Mouse (Mus musculus) ES-E14 (cell line): ENCODE data around the gene Jag1.

Source experiments
- CHD2 ChIP-seq: IDR thresholded peaks from 2 replicates; pipeline ENCODE4 v1.6.1; 2014; ENCODE audit warnings: mild to moderate bottlenecking, low read depth, low read length, inconsistent platforms
- HCFC1 ChIP-seq: IDR thresholded peaks from 2 replicates; pipeline ENCODE4 v1.6.1; 2012; ENCODE audit warnings: low read length, inconsistent platforms, borderline replicate concordance; ENCODE audit not compliant: insufficient read depth
- MAFK ChIP-seq: IDR thresholded peaks from 2 replicates; pipeline ENCODE4 v1.6.1; 2014; ENCODE audit warnings: mild to moderate bottlenecking, low read depth, low read length, inconsistent platforms; ENCODE audit not compliant: insufficient read depth
- ZC3H11A ChIP-seq: IDR thresholded peaks from 2 replicates; pipeline ENCODE4 v1.6.1; 2012; ENCODE audit warnings: low read depth, mild to moderate bottlenecking, inconsistent platforms, low read length, borderline replicate concordance
- ZNF384 ChIP-seq: IDR thresholded peaks from 2 replicates; pipeline ENCODE4 v1.6.1; 2012; ENCODE audit warnings: low read depth, low read length, inconsistent platforms

DNA sequence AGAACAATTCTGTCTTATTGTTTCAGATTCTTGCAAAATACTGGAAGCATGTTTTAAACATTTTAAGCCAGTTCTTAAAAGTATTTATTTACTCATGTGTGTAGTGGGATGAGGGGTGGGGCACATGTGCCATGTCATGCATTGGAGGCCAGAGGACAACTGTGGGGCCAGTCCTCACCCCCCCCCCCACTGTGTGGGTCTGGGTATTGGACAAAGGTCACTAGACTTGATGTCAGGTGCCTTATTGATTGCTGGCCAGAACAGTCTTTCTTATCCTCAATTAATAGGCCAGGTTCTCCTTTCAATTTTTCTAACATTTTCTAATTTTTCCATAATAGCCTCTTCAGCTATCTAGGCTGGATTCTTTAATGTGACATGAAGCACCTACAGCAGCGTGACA is 21.6 kb upstream of the Jag1 start:
- TF ChIP-seq ZNF384, result no peak
- TF ChIP-seq CHD2, result no peak
- TF ChIP-seq MAFK, result no peak
- TF ChIP-seq ZC3H11A, result no peak
- no peak for TF ChIP-seq HCFC1
